Comparison of ENCODE assay signal across 8 mouse cellular contexts in the genomic region with DNA sequence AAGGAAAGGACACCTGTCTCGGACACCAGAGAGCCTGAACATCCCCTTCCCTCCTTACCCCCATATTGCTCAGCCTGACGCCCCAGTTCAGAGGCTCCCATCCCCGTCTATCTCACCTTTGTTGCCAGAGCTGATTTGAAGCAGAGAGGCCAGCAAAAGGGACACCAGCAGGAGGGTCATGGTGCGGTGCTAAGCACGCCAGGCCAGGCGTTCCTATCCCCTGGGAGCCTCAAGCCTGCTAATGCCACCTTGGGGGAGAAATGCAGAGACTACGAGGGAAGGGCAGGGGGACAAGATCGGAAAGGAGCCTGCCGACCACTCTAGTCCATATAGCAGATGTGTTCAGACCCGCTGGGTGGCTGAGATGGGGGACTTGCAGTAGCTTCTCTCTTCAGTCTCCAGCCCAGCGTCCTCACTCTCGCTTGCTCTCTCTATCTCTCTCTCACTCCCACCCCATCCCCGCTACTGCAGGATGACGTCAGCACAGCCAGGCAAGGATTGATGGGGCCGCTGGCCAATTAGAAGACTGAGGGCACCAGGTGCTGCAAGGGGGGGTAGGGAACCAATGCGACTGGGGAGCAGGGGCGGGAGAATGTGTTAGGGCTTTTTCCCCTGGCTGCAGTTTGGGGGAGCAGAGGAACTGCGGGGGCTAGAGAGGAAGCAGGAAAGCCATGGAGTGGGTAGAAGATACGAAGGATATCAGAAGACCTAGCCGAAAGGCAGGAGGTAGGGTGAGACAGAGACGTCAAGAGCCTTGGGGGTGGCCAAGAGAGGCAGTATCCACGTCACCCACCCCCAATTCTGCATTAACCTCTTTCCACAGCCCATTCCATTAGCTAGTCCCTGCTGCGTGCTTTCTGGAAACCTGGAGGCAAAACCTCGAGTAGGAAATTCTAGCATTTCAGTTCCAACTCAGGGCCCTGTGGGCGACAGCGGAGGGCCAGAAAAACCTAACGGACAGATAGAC. TPM values are rescaled to one million over a fixed set of nuclear protein-coding genes. Genes with fewer than 3 reads are reported as not detected.
DNase-seq lines count a peak whose midpoint lies in the region; ATAC-seq and TF ChIP-seq lines count a peak whose summit lies in the region.

A gene (minus strand): TSS at position 490 of the 967 bp plus-strand sequence.

- DNase-seq in brain, embryonic 18.5 days (ENCODE audit: low read depth, low spot score), result peak; percentile 93
- peak; percentile 78 for DNase-seq in kidney, postnatal 0 days (ENCODE audit: low spot score)
- DNase-seq in liver, embryonic 11.5 days (ENCODE audit: low spot score), result peak; percentile 84
- DNase-seq in natural killer cell, adult 2 months (ENCODE audit: low spot score in 2 of 2), result peak; percentile 77 to 79

- peak within 1 kb of the TSS; percentile 84 for H3K4me2 ChIP-seq in heart, embryonic 14.5 days (ENCODE audit: low read length)
- peak within 1 kb of the TSS; percentile 74 for H3K4me2 ChIP-seq in kidney, postnatal 0 days (ENCODE audit: low read length)
- peak within 1 kb of the TSS; percentile 87 for H3K4me2 ChIP-seq in liver, embryonic 11.5 days
- peak within 1 kb of the TSS; percentile 77 for H3K4me2 ChIP-seq in stomach, embryonic 14.5 days (replicated peaks; ENCODE audit: low read depth, low read length)

- no peak for TF ChIP-seq CTCF in C2C12 (IDR thresholded peaks at IDR 0.05; ENCODE audit: control insufficient read depth, insufficient read depth, insufficient read length)
- no peak for TF ChIP-seq CTCF in kidney, postnatal 0 days (IDR thresholded peaks at IDR 0.05; ENCODE audit: low read depth)

- H3K36me3 ChIP-seq in C2C12 (ENCODE audit: control insufficient read depth, insufficient read depth), result no peaks in the 10 kb centered on the region
- H3K36me3 ChIP-seq in heart, embryonic 14.5 days (ENCODE audit: control insufficient read depth, insufficient read depth, low read length), result no peaks in the 10 kb centered on the region
- H3K36me3 ChIP-seq in kidney, postnatal 0 days (ENCODE audit: insufficient read depth, low read length), result no peaks in the 10 kb centered on the region
- H3K36me3 ChIP-seq in liver, embryonic 11.5 days (ENCODE audit: control insufficient read depth, insufficient read depth, low read length), result no peaks in the 10 kb centered on the region
- no peaks in the 10 kb centered on the region for H3K36me3 ChIP-seq in stomach, embryonic 14.5 days (ENCODE audit: control insufficient read depth, insufficient read depth, low read length)

- no peak within 1 kb of the TSS for H3K4me3 ChIP-seq in C2C12 (ENCODE audit: insufficient read depth, poor library complexity, severe bottlenecking)
- H3K4me3 ChIP-seq in heart, embryonic 14.5 days (ENCODE audit: control insufficient read depth in 1 of 2, insufficient read depth in 1 of 2, low read depth in 1 of 2, low read length in 2 of 2), result peak within 1 kb of the TSS; percentile 44 to 51
- H3K4me3 ChIP-seq in kidney, postnatal 0 days (replicated peaks; ENCODE audit: low read depth, low read length), result peak within 1 kb of the TSS; percentile 37
- H3K4me3 ChIP-seq in liver, embryonic 11.5 days (ENCODE audit: low read depth, low read length), result peak within 1 kb of the TSS; percentile 43
- peak within 1 kb of the TSS; percentile 38 for H3K4me3 ChIP-seq in stomach, embryonic 14.5 days (ENCODE audit: low read depth, low read length)

- H3K79me2 ChIP-seq in C2C12 (ENCODE audit: control insufficient read depth, insufficient read depth), result no peaks in the 10 kb centered on the region

- no peaks in the 10 kb centered on the region for H3K9me3 ChIP-seq in heart, embryonic 14.5 days (ENCODE audit: control insufficient read depth, low read length)
- H3K9me3 ChIP-seq in kidney, postnatal 0 days (replicated peaks; ENCODE audit: low read length), result no peaks in the 10 kb centered on the region
- H3K9me3 ChIP-seq in liver, embryonic 11.5 days (ENCODE audit: control insufficient read depth, low read length), result no peaks in the 10 kb centered on the region
- no peaks in the 10 kb centered on the region for H3K9me3 ChIP-seq in stomach, embryonic 14.5 days (ENCODE audit: control insufficient read depth, low read depth, low read length)

- peaks cover 6 to 14% of the 10 kb centered on the region in 2 experiments; a peak in 3 of 4 replicates for H3K4me1 ChIP-seq in heart, embryonic 14.5 days (ENCODE audit: control insufficient read depth in 2 of 2, insufficient read depth in 2 of 2, low read length in 2 of 2)
- H3K4me1 ChIP-seq in kidney, postnatal 0 days (replicated peaks; ENCODE audit: insufficient read depth, low read length), result 0 out of 2 replicates have a peak, but pooled peaks cover 5% of the 10 kb centered on the region
- H3K4me1 ChIP-seq in liver, embryonic 11.5 days (replicated peaks; ENCODE audit: control insufficient read depth, insufficient read depth, low read length), result peaks cover 5% of the 10 kb centered on the region
- no peaks in the 10 kb centered on the region for H3K4me1 ChIP-seq in stomach, embryonic 14.5 days (ENCODE audit: control insufficient read depth, insufficient read depth, low read length)

- no peaks in the 10 kb centered on the region for H3K79me3 ChIP-seq in C2C12 (ENCODE audit: low read depth)

- no peak within 1 kb of the TSS for H3K27ac ChIP-seq in heart, embryonic 14.5 days (replicated peaks in 1 of 2; ENCODE audit: control insufficient read depth in 1 of 2, insufficient read depth in 1 of 2, low read depth in 2 of 2, low read length in 2 of 2)
- no peak within 1 kb of the TSS for H3K27ac ChIP-seq in kidney, postnatal 0 days
- no peak within 1 kb of the TSS for H3K27ac ChIP-seq in liver, embryonic 11.5 days (ENCODE audit: low read depth, low read length)
- H3K27ac ChIP-seq in stomach, embryonic 14.5 days (ENCODE audit: low read length), result no peak within 1 kb of the TSS

- no peak within 1 kb of the TSS for H3ac ChIP-seq in C2C12 (ENCODE audit: control insufficient read depth, insufficient read length, low read depth)

- 9% methylated on average over 27 of the region's 27 CpGs for WGBS in heart, embryonic 14.5 days
- WGBS in kidney, postnatal 0 days, result 6% methylated on average over 27 of the region's 27 CpGs
- WGBS in liver, embryonic 11.5 days, result 7% methylated on average over 27 of the region's 27 CpGs
- 4% methylated on average over 27 of the region's 27 CpGs for WGBS in stomach, embryonic 14.5 days

- H3K27me3 ChIP-seq in C2C12 (ENCODE audit: control insufficient read depth, insufficient read depth, insufficient read length), result peaks cover 27% of the 10 kb centered on the region
- peaks cover 20% of the 10 kb centered on the region for H3K27me3 ChIP-seq in heart, embryonic 14.5 days (ENCODE audit: control insufficient read depth, insufficient read depth, low read length)
- no peaks in the 10 kb centered on the region for H3K27me3 ChIP-seq in kidney, postnatal 0 days (ENCODE audit: insufficient read depth, low read length)
- H3K27me3 ChIP-seq in liver, embryonic 11.5 days (replicated peaks; ENCODE audit: control insufficient read depth, insufficient read depth, low read length), result no peaks in the 10 kb centered on the region; the same call in 1 of the 2 replicates
- no peaks in the 10 kb centered on the region for H3K27me3 ChIP-seq in stomach, embryonic 14.5 days (ENCODE audit: control insufficient read depth, insufficient read depth, low read length)

- peak within 1 kb of the TSS; percentile 46 for H3K9ac ChIP-seq in heart, embryonic 14.5 days (ENCODE audit: low read length)
- peak within 1 kb of the TSS; percentile 42 for H3K9ac ChIP-seq in kidney, postnatal 0 days (ENCODE audit: low read depth, low read length)
- H3K9ac ChIP-seq in liver, embryonic 11.5 days (ENCODE audit: low read depth, low read length), result peak within 1 kb of the TSS; percentile 49
- H3K9ac ChIP-seq in stomach, embryonic 14.5 days (replicated peaks; ENCODE audit: low read depth, low read length), result no peak within 1 kb of the TSS

- ATAC-seq in erythroblast, adult 5-6 weeks (replicated peaks; ENCODE audit: low FRiP score, poor library complexity, severe bottlenecking), result peak; percentile 93
- ATAC-seq in heart, embryonic 14.5 days (ENCODE audit: insufficient number of reproducible peaks, insufficient read depth, low FRiP score, low read depth), result peak; percentile 72
- ATAC-seq in kidney, postnatal 0 days (replicated peaks; ENCODE audit: low FRiP score, low read depth), result peak; percentile 89
- peak; percentile 95 for ATAC-seq in liver, embryonic 11.5 days (replicated peaks; ENCODE audit: low FRiP score)
- ATAC-seq in stomach, embryonic 14.5 days (ENCODE audit: insufficient number of reproducible peaks, insufficient read depth, low FRiP score, low read depth), result peak; percentile 95

TF ChIP-seq in C2C12, 6 proteins besides CTCF, POLR2A, EP300 and RAD21:
- TF ChIP-seq MYOD1 (IDR thresholded peaks at IDR 0.05; ENCODE audit: control insufficient read depth, insufficient read length, low read depth) (peak; percentile 32), MYOG (IDR thresholded peaks at IDR 0.05; ENCODE audit: control insufficient read depth, extremely low read depth, insufficient read length) (no peak)

RNA-seq across cellular contexts. Expression of the gene that starts here (rescaled TPM):
- 1.8 TPM for polyA plus RNA-seq in C2C12 (2012; fragmentation: generic; extraction: Trizol)
- 5.0 TPM in 2 replicates for total RNA-seq in erythroblast, adult 5-6 weeks (2015; ENCODE audit: low replicate concordance)
- 2.3 and 4.6 TPM in 2 replicates for total RNA-seq in erythroblast, adult 5-6 weeks (2017; ENCODE audit: low replicate concordance)
- 0.49 and 1.5 TPM in 2 replicates for polyA plus RNA-seq in heart, embryonic 14.5 days (2014; fragmentation: Nextera tagmentation; extraction: Ambion mirVana)
- 2.5 and 2.7 TPM in 2 replicates for polyA plus RNA-seq in kidney, postnatal 0 days (2015; fragmentation: Nextera tagmentation; extraction: Ambion mirVana)
- polyA plus RNA-seq in liver, embryonic 11.5 days (2014; fragmentation: Nextera tagmentation; extraction: Ambion mirVana), result 6.1 and 7.6 TPM in 2 replicates
- 4.9 and 5.4 TPM in 2 replicates for polyA plus RNA-seq in stomach, embryonic 14.5 days (2014; fragmentation: Nextera tagmentation; extraction: Ambion mirVana)
